Mouse (Mus musculus): ENCODE results near the gene Zfp777. TPM values are rescaled to one million over a fixed set of nuclear protein-coding genes. Genes with fewer than 3 reads are reported as not detected.

Gene Zfp777
- 10 to 100 TPM; 23.9 to 31.1 (median 27.5) TPM for total RNA-seq (2022)

- peak; percentile 76 for DNase-seq
Measured at GRCm38 (mm10) chr6:48048426-48049272, at the start of gene Zfp777. Gene Zfp777 (minus strand): TSS chr6:48048911.

GRCm38 (mm10) chr6:48086957-48087715 is 38.4 kb upstream of the Zfp777 start:
- DNase-seq = no peak

DNA sequence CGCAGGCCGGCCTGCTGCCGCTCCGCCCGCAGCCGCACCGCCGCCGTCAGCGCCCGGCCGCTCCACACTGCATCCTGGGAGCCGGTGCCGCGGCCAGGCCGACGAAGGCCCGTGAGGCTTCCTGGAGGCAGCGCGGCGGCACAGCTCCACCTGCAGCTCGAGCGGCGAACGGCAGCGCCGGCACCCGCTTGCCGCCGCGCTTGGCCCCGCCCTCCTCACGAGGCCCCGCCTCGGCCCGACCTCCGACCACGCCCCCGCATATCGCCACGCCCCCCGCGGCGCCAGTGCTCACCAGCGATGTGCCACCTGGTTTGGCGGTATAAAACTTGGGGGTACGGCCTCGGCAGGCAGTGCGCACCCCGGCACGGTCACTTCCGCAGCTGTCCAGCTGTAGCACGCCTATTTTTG is 37.8 kb upstream of the Zfp777 start, which contains the start of gene Zfp746:
Gene Zfp746, minus strand, starts transcription at position 123 of the 408 bp plus-strand sequence.
- DNase-seq = peak; percentile 84

GRCm38 (mm10) chr6:48085521-48086404 is 37.1 kb upstream of the Zfp777 start:
- peak; percentile 47 for DNase-seq

GRCm38 (mm10) chr6:48083733-48084191 is 35.1 kb upstream of the Zfp777 start:
- DNase-seq = no peak

DNA sequence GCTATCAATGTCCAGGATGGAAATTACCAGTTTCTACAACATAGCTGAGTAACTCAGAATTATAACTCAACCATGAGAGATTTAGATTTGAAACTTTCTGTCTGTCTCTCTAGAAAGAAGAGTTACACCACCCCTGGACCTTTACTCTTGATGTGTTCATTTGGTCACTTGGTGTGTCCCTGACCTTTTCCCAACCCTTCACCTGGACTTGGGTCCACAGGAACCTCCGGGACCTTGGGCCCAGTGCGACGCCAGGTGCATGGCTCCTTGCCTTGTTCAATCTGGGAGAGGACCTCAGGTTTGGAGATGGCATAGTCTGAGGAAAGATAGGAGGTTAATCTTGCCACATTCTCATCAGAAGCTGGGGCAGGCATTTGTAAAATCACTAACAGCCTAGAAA is 33.2 kb upstream of the Zfp777 start:
- no peak for DNase-seq

DNA sequence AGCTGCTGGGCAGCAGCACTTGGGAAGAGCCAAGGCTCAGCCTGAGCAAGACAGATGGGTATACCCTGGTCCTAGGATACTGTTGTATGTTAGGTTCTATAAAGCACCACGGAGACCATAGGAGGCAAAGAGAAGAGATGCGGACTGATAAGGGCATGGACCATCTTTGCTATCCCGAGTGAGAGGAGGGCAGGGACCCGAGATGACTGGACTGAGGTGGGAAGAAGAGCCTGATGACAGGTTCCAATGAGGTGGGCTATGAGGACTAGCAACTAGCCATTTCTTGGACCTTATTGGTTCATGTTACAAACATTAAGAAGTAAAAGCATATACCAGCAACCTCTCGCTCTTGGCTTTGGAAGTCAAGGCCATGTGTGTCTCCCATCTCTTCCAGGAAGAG is 32.3 kb upstream of the Zfp777 start:
- DNase-seq = no peak

GRCm38 (mm10) chr6:48073316-48073715 is 24.6 kb upstream of the Zfp777 start:
- DNase-seq = no peak

- DNase-seq = no peak
Measured at GRCm38 (mm10) chr6:48067492-48067891, 18.8 kb upstream of the Zfp777 start.

DNA sequence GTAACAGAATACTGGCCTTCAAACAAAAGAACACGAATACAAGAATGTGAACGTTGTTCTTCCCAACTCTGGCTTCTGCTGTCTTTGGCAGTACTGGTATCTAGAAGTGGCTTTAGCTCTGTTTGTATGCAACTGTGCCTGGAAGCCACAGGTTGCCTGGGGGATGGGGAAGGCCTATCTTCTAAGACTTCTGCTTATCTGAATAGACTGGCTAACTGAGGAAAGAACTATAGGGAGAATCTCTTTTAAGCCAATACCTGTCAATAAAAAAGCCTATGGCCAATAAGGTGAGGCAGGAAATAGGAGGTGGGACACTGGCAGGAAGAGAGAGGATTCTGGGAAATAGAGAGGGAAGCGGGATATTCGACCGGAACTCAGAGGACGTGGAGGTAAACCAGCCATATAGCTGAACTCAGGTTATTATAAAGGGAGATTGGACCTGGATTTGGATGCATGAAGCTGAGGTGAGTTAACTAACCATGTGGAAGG is 16.9 kb upstream of the Zfp777 start:
- no peak for DNase-seq

DNA sequence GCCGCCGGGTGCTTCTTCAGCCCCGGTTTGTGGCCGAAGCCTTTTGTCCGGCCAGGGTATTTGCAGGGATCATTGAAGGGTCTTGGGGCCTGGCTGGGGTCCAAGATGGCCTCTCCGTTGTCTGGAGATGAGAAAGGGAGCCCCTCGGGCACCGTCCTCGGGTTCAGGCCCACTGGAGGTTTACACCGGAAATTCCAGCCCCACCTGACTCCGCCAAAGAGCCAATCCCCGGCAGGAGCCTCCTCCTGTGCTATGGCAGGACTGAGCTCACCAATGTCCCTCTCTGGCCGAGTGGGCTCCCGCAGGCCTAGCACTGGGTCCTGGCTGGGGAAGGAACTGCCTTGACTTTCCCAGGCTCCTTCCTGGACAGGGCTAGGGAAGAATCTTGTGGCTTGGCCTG is 15.7 kb upstream of the Zfp777 start:
- no peak for DNase-seq

GRCm38 (mm10) chr6:48063940-48064339 is 15.2 kb upstream of the Zfp777 start:
- no peak for DNase-seq

DNA sequence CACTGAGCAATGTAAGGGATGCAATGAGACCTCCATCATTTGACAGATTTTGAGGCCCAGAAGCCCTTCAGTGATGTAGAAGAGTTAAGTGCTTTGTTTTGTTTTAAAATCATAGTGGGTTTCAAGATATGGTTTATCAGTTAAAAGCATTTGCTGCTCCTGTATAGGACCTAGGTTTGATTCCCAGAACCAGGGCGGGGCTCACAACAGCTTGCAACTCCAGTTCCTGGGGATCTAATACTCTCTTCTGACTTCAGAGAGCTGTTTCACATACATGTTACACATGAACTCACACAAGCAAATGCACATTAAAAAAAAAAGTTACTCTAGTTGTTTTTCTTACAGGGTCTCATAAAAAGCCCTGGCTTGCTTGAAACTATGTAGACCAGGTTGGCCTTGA is 12.2 kb upstream of the Zfp777 start:
- no peak for DNase-seq

GRCm38 (mm10) chr6:48060421-48060820 is 11.7 kb upstream of the Zfp777 start:
- no peak for DNase-seq

DNA sequence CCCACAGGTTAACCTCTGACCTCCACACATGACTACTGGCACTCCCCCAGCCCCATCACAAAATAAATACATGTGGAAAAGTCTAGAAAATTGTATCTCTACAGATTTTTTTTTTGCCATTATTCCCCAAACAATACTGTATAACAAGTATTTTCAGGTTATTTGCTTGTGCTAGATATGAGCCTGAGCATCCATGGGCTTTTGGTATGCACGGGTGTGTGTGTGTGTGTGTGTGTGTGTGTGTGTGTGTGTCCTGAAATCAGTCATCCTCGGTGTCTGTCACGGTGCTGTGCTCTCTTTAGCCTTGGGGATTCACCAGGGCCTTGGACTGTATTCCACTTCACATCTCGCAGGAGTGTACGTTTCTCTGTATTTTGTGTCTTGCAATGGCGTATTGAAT is 3.4 kb upstream of the Zfp777 start:
- no peak for DNase-seq

GRCm38 (mm10) chr6:48051666-48052065 is 3.0 kb upstream of the Zfp777 start:
- no peak for DNase-seq

DNA sequence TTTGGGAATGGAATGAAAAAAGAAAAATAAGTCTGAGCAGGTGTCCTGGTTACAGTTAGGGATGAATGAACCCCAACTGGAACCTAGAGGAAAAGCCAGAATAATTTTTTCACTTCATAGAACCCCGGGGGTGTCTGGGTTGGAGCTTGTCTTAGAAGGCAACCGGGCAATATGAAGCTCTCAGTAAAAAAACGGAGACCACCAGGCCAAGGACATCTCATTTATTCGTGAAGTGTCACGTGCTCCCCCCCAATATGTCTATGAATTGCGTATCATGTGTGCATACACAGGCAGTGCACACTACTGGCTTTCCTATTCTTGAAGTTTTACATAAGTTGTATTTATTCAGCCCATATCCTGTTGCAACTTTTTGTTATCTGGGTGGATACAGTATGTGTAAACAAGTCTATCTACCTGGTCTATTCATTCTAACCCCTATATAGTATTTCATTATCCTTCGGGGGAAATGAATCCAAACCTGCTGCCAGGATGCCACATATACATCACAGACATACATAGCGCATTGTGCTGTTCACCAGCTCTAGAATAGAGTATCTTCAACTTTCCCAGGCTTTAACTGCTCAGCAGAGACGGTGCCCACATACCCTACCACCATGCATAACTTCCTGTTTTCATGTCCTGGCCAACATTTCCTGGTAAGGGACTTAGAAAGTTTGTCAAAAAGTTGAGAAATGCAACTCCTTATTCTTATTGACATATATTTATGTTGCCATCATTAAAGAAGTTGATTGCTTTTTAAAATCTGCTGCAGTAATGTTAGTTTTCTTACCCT is 758 bp upstream of the Zfp777 start:
- no peak for DNase-seq

DNA sequence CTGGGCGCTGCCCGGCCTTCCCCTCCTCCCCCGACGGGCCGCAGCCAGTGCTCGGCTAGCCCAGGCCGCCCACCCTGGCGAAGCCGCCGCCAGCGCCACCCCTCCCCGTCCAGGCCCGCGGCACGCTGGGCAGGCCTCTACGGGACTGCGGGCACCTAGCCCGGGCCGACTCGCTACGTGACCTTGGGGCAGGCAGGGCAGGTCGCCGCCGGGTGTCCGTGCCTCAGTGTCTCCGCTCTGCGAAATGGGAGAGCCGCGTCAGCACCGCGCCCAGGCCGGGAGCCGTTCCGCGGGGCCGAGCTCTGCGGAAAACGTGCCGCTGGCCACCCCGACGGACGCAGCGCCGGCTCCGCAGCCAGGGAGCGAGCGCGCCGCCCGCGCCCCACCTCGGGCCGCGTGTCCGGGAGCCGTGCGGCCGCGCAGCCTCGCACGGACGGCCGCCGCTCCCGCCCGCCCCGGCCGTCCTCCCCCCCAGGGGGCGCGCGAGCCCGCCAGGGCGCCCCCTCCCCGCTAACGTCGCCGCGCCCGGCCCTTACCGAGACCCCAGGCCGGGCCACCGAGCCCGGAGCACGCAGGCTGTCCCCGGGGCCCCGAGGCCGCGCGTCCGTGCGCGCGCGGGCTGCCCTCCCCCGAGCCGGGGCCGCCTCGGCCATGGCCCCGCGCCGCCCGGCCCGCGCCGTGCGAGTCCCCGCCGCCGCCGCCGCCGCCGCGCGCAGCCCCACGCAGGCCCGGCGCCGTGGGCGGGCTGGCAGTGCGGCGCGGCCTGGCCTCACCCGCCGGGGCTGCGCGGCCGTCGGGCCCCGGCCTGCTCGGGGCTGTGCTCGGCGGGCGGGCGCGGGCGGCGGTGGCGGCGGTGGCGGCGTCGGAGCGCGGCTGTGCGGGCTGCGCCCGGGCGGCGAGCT is 1.0 kb downstream of the Zfp777 start:
- DNase-seq = peak; percentile 21

DNA sequence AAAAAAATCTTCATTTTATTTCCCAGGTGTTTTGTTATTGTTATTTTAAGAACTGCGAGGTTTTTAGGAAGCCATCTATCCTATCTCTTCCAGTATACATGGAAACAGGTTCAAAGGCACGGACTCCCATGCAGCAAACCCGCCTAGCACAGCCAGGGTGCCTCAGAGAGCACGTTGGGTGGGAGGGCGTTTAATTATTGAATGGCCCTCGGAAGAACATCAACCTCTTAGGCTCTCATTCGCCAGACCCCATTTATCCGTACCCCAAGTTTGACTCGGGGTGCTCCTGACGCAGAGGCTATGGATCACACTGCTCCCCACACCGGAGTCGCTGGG is 1.6 kb downstream of the Zfp777 start:
- no peak for DNase-seq

DNA sequence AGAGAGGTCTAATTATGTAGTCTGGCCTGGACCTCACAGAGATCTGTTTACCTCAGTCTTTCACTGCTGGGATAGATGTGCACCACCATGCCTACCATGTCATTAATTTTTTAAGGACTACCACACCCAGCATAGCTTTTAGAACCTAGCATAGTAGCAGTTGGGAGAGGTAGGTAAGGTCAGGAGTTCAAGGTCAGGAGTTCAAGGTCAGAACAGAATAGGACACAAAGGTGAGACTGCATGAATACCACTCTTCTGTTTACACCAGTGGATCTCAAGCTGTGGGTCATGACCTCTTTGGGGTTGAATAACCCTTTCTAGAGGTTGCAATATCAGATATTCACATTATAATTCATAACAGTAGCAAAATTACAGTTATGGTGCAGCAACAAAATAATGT is 16.1 kb downstream of the Zfp777 start:
- DNase-seq = no peak

All from adrenal gland, adult 8-10 months (tissue).